Mouse (Mus musculus) stomach, postnatal 0 days (tissue): ENCODE measurements around the gene Nebl.

Experiments
- CTCF ChIP-seq: IDR thresholded peaks from 2 replicates; pipeline ENCODE4 v1.5.1; 2016; ENCODE audit warnings: antibody characterized with exemption, low read depth, mild to moderate bottlenecking, moderate library complexity
- EP300 ChIP-seq: optimal IDR thresholded peaks from 2 replicates; pipeline ENCODE3; 2016; ENCODE audit warnings: antibody characterized with exemption

DNA sequence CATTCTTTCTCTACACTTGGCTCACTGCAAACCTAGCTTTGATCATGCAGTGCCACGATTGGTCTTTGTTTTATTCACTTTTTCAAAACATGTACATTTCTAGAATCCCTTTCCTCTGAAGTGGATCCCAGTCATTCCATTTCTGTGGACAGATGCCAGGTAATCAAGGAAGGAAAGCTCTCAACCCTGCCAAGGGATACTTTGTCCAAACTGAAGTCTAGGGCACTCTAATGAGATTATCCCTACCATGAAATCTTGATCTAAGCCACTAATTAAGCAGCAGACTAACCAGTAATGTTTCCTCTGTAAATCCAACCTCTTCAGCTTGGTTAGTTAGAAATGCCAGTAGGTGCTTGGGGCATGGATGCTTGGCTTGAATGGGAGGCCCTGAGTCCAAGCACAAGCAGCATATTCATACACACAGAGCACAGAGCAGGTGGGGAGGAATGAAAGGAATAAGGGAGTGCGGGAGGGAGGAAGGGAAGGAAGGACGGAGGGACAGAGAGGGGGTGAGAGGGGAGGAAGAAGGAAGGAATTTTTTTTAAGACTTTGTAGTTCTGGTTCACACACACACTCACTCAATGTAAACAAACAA lies 184.8 kb downstream of the Nebl start:
- TF ChIP-seq CTCF (no peak), EP300 (no peak)
